Mouse (Mus musculus) liver, embryonic 16.5 days (tissue): ENCODE measurements around the gene Gm17727. TPM values are rescaled to one million over a fixed set of nuclear protein-coding genes. Genes with fewer than 3 reads are reported as not detected.
"Not testable (repeated sequence)": the region's sequence is repeated elsewhere in the genome, so short reads cannot be mapped to it uniquely, and the experiment has no call there.

ENCODE experiments used
- ATAC-seq: fragments of 200-750 bp; cut with Nextera tagmentation; 2 replicates; pipeline ENCODE4 v1.8.0; 2017; ENCODE audit warnings: low read depth, mild to moderate bottlenecking, moderate number of reproducible peaks, moderate library complexity
- H3K27ac ChIP-seq: fragments of 300-500 bp; sonication (generic); 2 replicates; pipeline ENCODE4 v1.5.1; 2014; ENCODE audit warnings: mild to moderate bottlenecking, low read length
- H3K27me3 ChIP-seq: fragments of 300-500 bp; sonication (generic); 2 replicates; pipeline ENCODE4 v1.6.1; 2014; ENCODE audit warnings: low read depth, low read length, mixed read lengths; ENCODE audit not compliant: control insufficient read depth, insufficient read depth
- H3K36me3 ChIP-seq: fragments of 300-500 bp; sonication (generic); 2 replicates; pipeline ENCODE4 v1.6.1; 2014; ENCODE audit warnings: mild to moderate bottlenecking; ENCODE audit not compliant: control insufficient read depth, insufficient read depth
- H3K4me1 ChIP-seq: fragments of 300-500 bp; sonication (generic); 2 replicates; pipeline ENCODE4 v1.6.1; 2014; ENCODE audit warnings: low read depth, low read length, mixed read lengths; ENCODE audit not compliant: control insufficient read depth
- H3K4me2 ChIP-seq: fragments of 300-500 bp; sonication (generic); 2 replicates; pipeline ENCODE4 v1.6.1; 2014; ENCODE audit warnings: low read depth, low read length, mixed read lengths
- H3K4me3 ChIP-seq: fragments of 300-500 bp; sonication (generic); 2 replicates; pipeline ENCODE4 v1.5.1; 2014; ENCODE audit warnings: low read depth, mild to moderate bottlenecking, low read length
- H3K9ac ChIP-seq: fragments of 300-500 bp; sonication (generic); 2 replicates; pipeline ENCODE4 v1.6.1; 2014; ENCODE audit warnings: low read depth, low read length
- H3K9me3 ChIP-seq: fragments of 300-500 bp; sonication (generic); replicated peaks from 2 replicates; pipeline ENCODE4 v1.6.1; 2016; ENCODE audit warnings: low read length; ENCODE audit not compliant: control insufficient read depth
- WGBS: fragments of 180-500 bp; shearing (Covaris S2); extraction: QIAGEN DNeasy Blood & Tissue Kit; methylation state at CpG from one replicate; pipeline ENCODE4 v1.1.7; 2014; ENCODE audit not compliant: insufficient replicate concordance; 5-methylcytosine and 5-hydroxymethylcytosine counted together
- polyA plus RNA-seq: library from polyadenylated mRNA; unstranded; fragments of >200 nt; fragmentation: Nextera tagmentation; extraction: Ambion mirVana; gene quantifications from 2 replicates; pipeline ENCODE4 v1.2.1, GENCODE M21; 2015

Gene Gm17727
- not detected in 2 replicates for polyA plus RNA-seq

GRCm38 (mm10) chr9:35778009-35778408 is at the start of gene Gm17727:
Gene Gm17727, minus strand, starts transcription at chr9:35778109.
- H3K4me3 ChIP-seq = no peak within 1 kb of the TSS
- no peak for ATAC-seq
- no peak within 1 kb of the TSS for H3K4me2 ChIP-seq
- no peaks in the 10 kb centered on the region for H3K27me3 ChIP-seq
- no peaks in the 10 kb centered on the region for H3K36me3 ChIP-seq
- H3K4me1 ChIP-seq = no peaks in the 10 kb centered on the region
- H3K9ac ChIP-seq = no peak within 1 kb of the TSS
- no peak within 1 kb of the TSS for H3K27ac ChIP-seq
- H3K9me3 ChIP-seq = no peaks in the 10 kb centered on the region
- WGBS = 39% methylated on average over 3 of the region's 3 CpGs

GRCm38 (mm10) chr9:35817881-35818280 is 40.0 kb upstream of the Gm17727 start:
- H3K27ac ChIP-seq, H3K9me3 ChIP-seq, ATAC-seq, H3K36me3 ChIP-seq, H3K4me1 ChIP-seq, H3K4me2 ChIP-seq, H3K27me3 ChIP-seq, H3K9ac ChIP-seq, H3K4me3 ChIP-seq: not testable (repeated sequence)
- WGBS = 84% methylated on average over 15 of the region's 15 CpGs

- Histone ChIP-seq H3K4me1 (no peaks in the 10 kb centered on the region), H3K27me3 (no peaks in the 10 kb centered on the region), H3K9me3 (no peaks in the 10 kb centered on the region), H3K4me3 (no peak overlapping the region), H3K36me3 (no peaks in the 10 kb centered on the region), H3K27ac (no peak overlapping the region), H3K9ac (no peak overlapping the region), H3K4me2 (no peak overlapping the region)
- ATAC-seq = no peak
Measured at GRCm38 (mm10) chr9:35798146-35798545, 20.2 kb upstream of the Gm17727 start.

GRCm38 (mm10) chr9:35790001-35790400 is 12.1 kb upstream of the Gm17727 start, which contains the start of the genes Gm27235 and D730048I06Rik:
Gene Gm27235, minus strand, starts transcription at chr9:35790101.
Gene D730048I06Rik, minus strand, starts transcription at chr9:35790112.
- Histone ChIP-seq H3K4me1 (no peaks in the 10 kb centered on the region), H3K4me3 (no peak within 1 kb of the TSS), H3K9me3 (no peaks in the 10 kb centered on the region), H3K27me3 (no peaks in the 10 kb centered on the region), H3K27ac (no peak within 1 kb of the TSS), H3K9ac (no peak within 1 kb of the TSS), H3K36me3 (no peaks in the 10 kb centered on the region), H3K4me2 (no peak within 1 kb of the TSS)
- ATAC-seq = no peak
- WGBS = 67% methylated on average over 3 of the region's 3 CpGs

GRCm38 (mm10) chr9:35756843-35757242 is 21.1 kb downstream of the Gm17727 start:
- no peaks in the 10 kb centered on the region for H3K36me3 ChIP-seq
- no peak overlapping the region for H3K9ac ChIP-seq
- ATAC-seq = no peak
- no peak overlapping the region for H3K27ac ChIP-seq
- H3K27me3 ChIP-seq = no peaks in the 10 kb centered on the region
- H3K4me1 ChIP-seq = no peaks in the 10 kb centered on the region
- H3K9me3 ChIP-seq = no peaks in the 10 kb centered on the region
- no peak overlapping the region for H3K4me2 ChIP-seq
- H3K4me3 ChIP-seq = no peak overlapping the region

- Histone ChIP-seq H3K27ac (no peak within 1 kb of the TSS), H3K27me3 (no peaks in the 10 kb centered on the region), H3K4me2 (no peak within 1 kb of the TSS), H3K9ac (no peak within 1 kb of the TSS), H3K9me3 (no peaks in the 10 kb centered on the region; the same call in 1 of the 2 replicates), H3K4me1 (no peaks in the 10 kb centered on the region), H3K4me3 (no peak within 1 kb of the TSS), H3K36me3 (no peaks in the 10 kb centered on the region)
- no peak for ATAC-seq
Measured at GRCm38 (mm10) chr9:35740749-35741148, 37.2 kb downstream of the Gm17727 start, which contains the start of gene Gm17677. Gene Gm17677, plus strand, starts transcription at chr9:35741049.

Other genes with a start within 250 kb of the Gm17727 start
- gene Ddx25, start 219.6 kb downstream of the Gm17727 start, polyA plus RNA-seq = 0.14 and 0.18 TPM in 2 replicates
- 5.2 and 5.8 TPM in 2 replicates for gene Pus3, start 219.5 kb downstream of the Gm17727 start, polyA plus RNA-seq
- 0.05 and 0.09 TPM in 2 replicates for gene Pate2, start 207.8 kb downstream of the Gm17727 start, polyA plus RNA-seq
- gene Hyls1, start 207.7 kb downstream of the Gm17727 start, polyA plus RNA-seq = 9.0 and 9.4 TPM in 2 replicates
- gene Pate4, start 166.2 kb downstream of the Gm17727 start, polyA plus RNA-seq = not detected in 2 replicates
- gene Pate3, start 129.9 kb downstream of the Gm17727 start, polyA plus RNA-seq = not detected in 2 replicates
- not detected in 2 replicates for gene Pate1, start 90.7 kb downstream of the Gm17727 start, polyA plus RNA-seq
- gene Gm17677, start 37.1 kb downstream of the Gm17727 start, polyA plus RNA-seq = not detected in 2 replicates
- not detected in 2 replicates for gene Gm27235, start 12.0 kb upstream of the Gm17727 start, polyA plus RNA-seq
- not detected in 2 replicates for gene D730048I06Rik, start 12.0 kb upstream of the Gm17727 start, polyA plus RNA-seq
- gene 9230110F15Rik, start 66.0 kb upstream of the Gm17727 start, polyA plus RNA-seq = not detected in 2 replicates
- not detected in 2 replicates for gene 9230113P08Rik, start 130.3 kb upstream of the Gm17727 start, polyA plus RNA-seq